Mouse (Mus musculus) small intestine, adult 2 months (tissue): ENCODE data around the gene Lrrn3. TPM values are rescaled to one million over a fixed set of nuclear protein-coding genes. Genes with fewer than 3 reads are reported as not detected.

Experiments used
- H3K27ac ChIP-seq: fragments of 200-500 bp; 2 replicates; pipeline ENCODE4 v1.5.1; 2012; ENCODE audit warnings: low read depth, low read length, control low read depth, inconsistent platforms; ENCODE audit not compliant: insufficient read depth
- H3K27me3 ChIP-seq: fragments of 200-500 bp; 2 replicates; pipeline ENCODE4 v1.6.1; 2012; ENCODE audit warnings: mild to moderate bottlenecking, moderate library complexity, low read length, inconsistent platforms; ENCODE audit not compliant: control insufficient read depth, insufficient read depth
- H3K36me3 ChIP-seq: fragments of 200-500 bp; 2 replicates; pipeline ENCODE4 v1.6.1; 2012; ENCODE audit warnings: mild to moderate bottlenecking, low read length, control low read depth, inconsistent platforms; ENCODE audit not compliant: control insufficient read depth, insufficient read depth
- H3K4me1 ChIP-seq: fragments of 200-500 bp; 2 replicates; pipeline ENCODE4 v1.6.1; 2012; ENCODE audit warnings: low read length, inconsistent platforms, mixed read lengths; ENCODE audit not compliant: control insufficient read depth, insufficient read depth, insufficient read length
- H3K4me3 ChIP-seq: fragments of 200-500 bp; 2 replicates; pipeline ENCODE4 v1.5.1; 2012; ENCODE audit warnings: low read depth, mild to moderate bottlenecking, control low read depth, inconsistent platforms, low read length, moderate library complexity
- CTCF ChIP-seq: fragments of 200-500 bp; IDR thresholded peaks from 2 replicates; pipeline ENCODE4 v1.5.1; 2012; ENCODE audit warnings: low read depth, mild to moderate bottlenecking, control low read depth, inconsistent platforms, low read length, moderate library complexity, mixed read lengths; ENCODE audit not compliant: insufficient replicate concordance, insufficient read length; ENCODE audit errors: extremely low read depth
- POLR2A ChIP-seq: fragments of 200-500 bp; IDR thresholded peaks from 2 replicates; pipeline ENCODE4 v1.6.1; 2012; ENCODE audit warnings: low read depth, mild to moderate bottlenecking, control low read depth, inconsistent platforms, low read length, moderate library complexity
- WGBS: fragments of 180-500 bp; shearing (Covaris S2); methylation state at CpG from one replicate; pipeline ENCODE4 v1.1.7; 2018; 5-methylcytosine and 5-hydroxymethylcytosine counted together
- polyA plus RNA-seq: library from polyadenylated mRNA; depleted of rRNA; stranded (reverse); fragments of >200 nt; gene quantifications from 2 replicates; pipeline ENCODE4 v1.2.3, GENCODE M21; 2012

Gene Lrrn3
- polyA plus RNA-seq, 1 experiment, result 0.04 TPM

- Histone ChIP-seq H3K4me1 (no peaks in the 10 kb centered on the region), H3K27ac (no peak overlapping the region), H3K4me3 (no peak overlapping the region), H3K27me3 (no peaks in the 10 kb centered on the region), H3K36me3 (no peaks in the 10 kb centered on the region)
- 88% methylated on average over 5 of the region's 5 CpGs for WGBS
- TF ChIP-seq POLR2A, result no peak
- TF ChIP-seq CTCF, result no peak
Measured at GRCm38 (mm10) chr12:41483091-41483592, 3.1 kb downstream of the Lrrn3 start.

GRCm38 (mm10) chr12:41481486-41481885 is 4.7 kb downstream of the Lrrn3 start:
- TF ChIP-seq POLR2A (no peak), CTCF (no peak)
- Histone ChIP-seq H3K4me1 (no peaks in the 10 kb centered on the region), H3K36me3 (no peaks in the 10 kb centered on the region), H3K27ac (no peak overlapping the region), H3K4me3 (no peak overlapping the region), H3K27me3 (no peaks in the 10 kb centered on the region)
- WGBS, result 51% methylated on average over 2 of the region's 2 CpGs

- 70% methylated on average over 6 of the region's 6 CpGs for WGBS
- no peaks in the 10 kb centered on the region for H3K36me3 ChIP-seq
- TF ChIP-seq POLR2A, result no peak
- no peak for TF ChIP-seq CTCF
- no peaks in the 10 kb centered on the region for H3K4me1 ChIP-seq
- H3K4me3 ChIP-seq, result no peak overlapping the region
- H3K27me3 ChIP-seq, result no peaks in the 10 kb centered on the region
- no peak overlapping the region for H3K27ac ChIP-seq
Measured at GRCm38 (mm10) chr12:41469096-41469801, 17.0 kb downstream of the Lrrn3 start.

- Histone ChIP-seq H3K4me1 (no peaks in the 10 kb centered on the region), H3K27me3 (no peaks in the 10 kb centered on the region), H3K36me3 (no peaks in the 10 kb centered on the region), H3K27ac (no peak overlapping the region), H3K4me3 (no peak overlapping the region)
- TF ChIP-seq CTCF (no peak), POLR2A (no peak)
- WGBS, result 97% methylated on average over 3 of the region's 3 CpGs
Measured at GRCm38 (mm10) chr12:41468374-41468991, 17.7 kb downstream of the Lrrn3 start.

- no peak overlapping the region for H3K27ac ChIP-seq
- 53% methylated on average over 4 of the region's 4 CpGs for WGBS
- TF ChIP-seq CTCF (no peak), POLR2A (no peak)
- H3K36me3 ChIP-seq, result no peaks in the 10 kb centered on the region
- no peak overlapping the region for H3K4me3 ChIP-seq
- H3K4me1 ChIP-seq, result no peaks in the 10 kb centered on the region
- no peaks in the 10 kb centered on the region for H3K27me3 ChIP-seq
Measured at GRCm38 (mm10) chr12:41438446-41438845, 47.8 kb downstream of the Lrrn3 start.

- TF ChIP-seq POLR2A (no peak), CTCF (no peak)
- Histone ChIP-seq H3K4me3 (no peak overlapping the region), H3K27ac (no peak overlapping the region), H3K4me1 (no peaks in the 10 kb centered on the region), H3K27me3 (no peaks in the 10 kb centered on the region), H3K36me3 (no peaks in the 10 kb centered on the region)
- 56% methylated on average over 5 of the region's 5 CpGs for WGBS
Measured at GRCm38 (mm10) chr12:41436206-41436985, 49.8 kb downstream of the Lrrn3 start.

- TF ChIP-seq CTCF (no peak), POLR2A (no peak)
- no peak overlapping the region for H3K27ac ChIP-seq
- H3K27me3 ChIP-seq, result no peaks in the 10 kb centered on the region
- H3K4me1 ChIP-seq, result no peaks in the 10 kb centered on the region
- H3K4me3 ChIP-seq, result no peak overlapping the region
- H3K36me3 ChIP-seq, result no peaks in the 10 kb centered on the region
Measured at GRCm38 (mm10) chr12:41428806-41429205, 57.4 kb downstream of the Lrrn3 start.
